ENCODE assay signal across 22 mouse cellular contexts in genomic region chr3:145775236-145775635, GRCm38 (mm10). TPM values are rescaled to one million over a fixed set of nuclear protein-coding genes. Genes with fewer than 3 reads are reported as not detected.
DNase-seq lines count a peak whose midpoint lies in the region; ATAC-seq lines count a peak whose summit lies in the region.
"Had no signal": no experiment of that assay in that cellular context is flagged by ENCODE, and none has a peak within 500 bp of the region (broad histone marks: within the 10 kb centered on the region; RNA-seq: fewer than 3 reads in every experiment).

No protein-coding gene starts in this region.

- H3K4me3 ChIP-seq in hindbrain, embryonic 10.5 days, result no peak overlapping the region
- no peak overlapping the region for H3K4me3 ChIP-seq in hindbrain, embryonic 12.5 days
- H3K4me3 ChIP-seq: embryonic facial prominence, embryonic 10.5 days; embryonic facial prominence, embryonic 12.5 days; forebrain, embryonic 13.5 days; forebrain, embryonic 15.5 days had no signal

- H3K9ac ChIP-seq in hindbrain, embryonic 12.5 days, result no peak overlapping the region
- H3K9ac ChIP-seq: embryonic facial prominence, embryonic 12.5 days; forebrain, embryonic 13.5 days; forebrain, embryonic 15.5 days; forebrain, postnatal 0 days had no signal

- H3K9me3 ChIP-seq in hindbrain, embryonic 10.5 days, result no peaks in the 10 kb centered on the region
- no peaks in the 10 kb centered on the region for H3K9me3 ChIP-seq in hindbrain, embryonic 12.5 days (replicated peaks)
- H3K9me3 ChIP-seq: embryonic facial prominence, embryonic 10.5 days; embryonic facial prominence, embryonic 12.5 days; forebrain, embryonic 13.5 days; forebrain, embryonic 15.5 days had no signal

- peaks cover 39% of the 10 kb centered on the region for H3K4me1 ChIP-seq in hindbrain, embryonic 10.5 days (replicated peaks)
- H3K4me1 ChIP-seq in hindbrain, embryonic 12.5 days, result no peaks in the 10 kb centered on the region

- DNase-seq in hindbrain, embryonic 10.5 days (ENCODE audit: low spot score), result peak; percentile 14
- DNase-seq in retina, embryonic 14.5 days (ENCODE audit: low spot score), result peak; percentile 19
- no peak for DNase-seq in retina, postnatal 1 day
- DNase-seq in layer of hippocampus, postnatal 14 days (ENCODE audit: low spot score in 2 of 2), result no peak
- DNase-seq: adrenal gland, adult 8-10 months; adrenal gland, postnatal 14 days; adrenal gland, postnatal 36 days; cerebellum, adult 11-12 months; cerebellum, adult 2 months; cerebellum, adult 9-10 months; cerebellum, postnatal 10 days; cerebellum, postnatal 25 days; embryo, embryonic 11 days; forebrain, postnatal 0 days had no signal

- WGBS in hindbrain, embryonic 10.5 days, result 23% methylated on average over 5 of the region's 5 CpGs
- 27% methylated on average over 5 of the region's 5 CpGs for WGBS in hindbrain, embryonic 12.5 days

- no peaks in the 10 kb centered on the region for H3K36me3 ChIP-seq in hindbrain, embryonic 10.5 days
- H3K36me3 ChIP-seq in hindbrain, embryonic 12.5 days, result no peaks in the 10 kb centered on the region
- H3K36me3 ChIP-seq: embryonic facial prominence, embryonic 10.5 days; embryonic facial prominence, embryonic 12.5 days; forebrain, embryonic 15.5 days had no signal

- no peak overlapping the region; the same call in 1 of the 2 replicates for H3K27ac ChIP-seq in hindbrain, embryonic 10.5 days
- no peak overlapping the region for H3K27ac ChIP-seq in hindbrain, embryonic 12.5 days
- H3K27ac ChIP-seq: embryonic facial prominence, embryonic 10.5 days; embryonic facial prominence, embryonic 12.5 days; forebrain, embryonic 13.5 days; forebrain, embryonic 15.5 days had no signal

- ATAC-seq in hindbrain, embryonic 12.5 days (ENCODE audit: low FRiP score), result no peak
- ATAC-seq: activated CD4-positive, CD25-positive, alpha-beta regulatory T cell, adult 4 months; forebrain, embryonic 13.5 days; forebrain, embryonic 15.5 days; forebrain, postnatal 0 days; Patski had no signal

- no peaks in the 10 kb centered on the region for H3K27me3 ChIP-seq in hindbrain, embryonic 10.5 days (ENCODE audit: insufficient read depth, poor library complexity, severe bottlenecking)
- no peaks in the 10 kb centered on the region for H3K27me3 ChIP-seq in hindbrain, embryonic 12.5 days
- H3K27me3 ChIP-seq: embryonic facial prominence, embryonic 12.5 days; forebrain, embryonic 13.5 days; forebrain, embryonic 15.5 days; Patski had no signal

- H3K4me2 ChIP-seq in hindbrain, embryonic 12.5 days (replicated peaks), result no peak overlapping the region
- H3K4me2 ChIP-seq: embryonic facial prominence, embryonic 12.5 days; forebrain, embryonic 13.5 days; forebrain, embryonic 15.5 days had no signal

RNA-seq across cellular contexts. Expression of gene Ddah1, which starts 16.8 kb away (rescaled TPM):
- 22.3 and 24.7 TPM in 2 replicates for polyA plus RNA-seq in hindbrain, embryonic 10.5 days (2016; fragmentation: Nextera tagmentation; extraction: Ambion mirVana)
- polyA plus RNA-seq in hindbrain, embryonic 12.5 days (2016; fragmentation: Nextera tagmentation; extraction: Ambion mirVana), result 46.8 and 53.8 TPM in 2 replicates
- total RNA-seq in layer of hippocampus, postnatal 14 days (2021), result 10 to 100 TPM; 62.6 to 72.2 TPM
- total RNA-seq: MEL had no signal
- polyA plus RNA-seq: activated CD4-positive, CD25-positive, alpha-beta regulatory T cell, adult 4 months had no signal

Comparison
In these comparisons a context has a peak if more than half of its experiments do, and no peak if none do; other contexts are left out.
1. DNase-seq: peak in hindbrain, embryonic 10.5 days (single experiment) and retina, embryonic 14.5 days (single experiment); none in retina, postnatal 1 day (single experiment) and layer of hippocampus, postnatal 14 days (0 of 2).